Mouse (Mus musculus) liver, postnatal 0 days (tissue): ENCODE data around the gene Epn3. TPM values are rescaled to one million over a fixed set of nuclear protein-coding genes. Genes with fewer than 3 reads are reported as not detected.

Source experiments
- ATAC-seq: fragments of 200-750 bp; cut with Nextera tagmentation; 2 replicates; pipeline ENCODE4 v1.8.0; 2017; ENCODE audit warnings: mild to moderate bottlenecking, moderate library complexity
- DNase-seq: peaks from one replicate; pipeline ENCODE4 v3.0.0-alpha.2; 2016
- H3K27ac ChIP-seq: fragments of 300-500 bp; sonication (generic); 2 replicates; pipeline ENCODE4 v1.5.1; 2014; ENCODE audit warnings: antibody characterized with exemption, moderate library complexity, mild to moderate bottlenecking, low read depth
- H3K27me3 ChIP-seq: fragments of 300-500 bp; sonication (generic); 2 replicates; pipeline ENCODE4 v1.6.1; 2014; ENCODE audit warnings: low read length, control low read depth, mixed read lengths; ENCODE audit not compliant: insufficient read depth
- H3K36me3 ChIP-seq: fragments of 300-500 bp; sonication (generic); replicated peaks from 2 replicates; pipeline ENCODE4 v1.6.1; 2014; ENCODE audit warnings: mild to moderate bottlenecking, control low read depth, low read length, moderate library complexity, mixed read lengths; ENCODE audit not compliant: insufficient read depth
- H3K4me1 ChIP-seq: fragments of 300-500 bp; sonication (generic); 2 replicates; pipeline ENCODE4 v1.6.1; 2014; ENCODE audit warnings: antibody characterized with exemption, mild to moderate bottlenecking, control low read depth; ENCODE audit not compliant: insufficient read depth
- H3K4me2 ChIP-seq: fragments of 300-500 bp; sonication (generic); 2 replicates; pipeline ENCODE4 v1.6.1; 2014; ENCODE audit warnings: low read depth, mild to moderate bottlenecking, low read length, moderate library complexity, mixed read lengths
- H3K4me3 ChIP-seq: fragments of 300-500 bp; sonication (generic); 2 replicates; pipeline ENCODE4 v1.5.1; 2014; ENCODE audit warnings: low read depth, low read length
- H3K9ac ChIP-seq: fragments of 300-500 bp; sonication (generic); replicated peaks from 2 replicates; pipeline ENCODE4 v1.6.1; 2014; ENCODE audit warnings: mild to moderate bottlenecking, moderate library complexity
- H3K9me3 ChIP-seq: fragments of 300-500 bp; sonication (generic); 2 replicates; pipeline ENCODE4 v1.6.1; 2016; ENCODE audit warnings: mild to moderate bottlenecking, control low read depth, low read length, mixed read lengths
- CTCF ChIP-seq: sonication (generic); IDR thresholded peaks from 2 replicates; pipeline ENCODE4 v1.5.1; 2016; ENCODE audit warnings: antibody characterized with exemption, low read depth
- EP300 ChIP-seq: IDR thresholded peaks from 2 replicates; pipeline ENCODE4 v1.6.1; 2016; ENCODE audit warnings: antibody characterized with exemption, low read depth, mild to moderate bottlenecking
- WGBS: fragments of 180-500 bp; shearing (Covaris S2); extraction: QIAGEN DNeasy Blood & Tissue Kit; methylation state at CpG from one replicate; pipeline ENCODE4 v1.1.7; 2014; ENCODE audit not compliant: insufficient replicate concordance; 5-methylcytosine and 5-hydroxymethylcytosine counted together
- polyA plus RNA-seq: library from polyadenylated mRNA; unstranded; fragments of >200 nt; fragmentation: Nextera tagmentation; extraction: Ambion mirVana; gene quantifications from 2 replicates; pipeline ENCODE4 v1.2.1, GENCODE M21; 2015

The Epn3 gene
- polyA plus RNA-seq, 1 experiment from 2014 or later: 0.21 TPM

- no peak for TF ChIP-seq CTCF
- no peak for TF ChIP-seq EP300
- DNase-seq: no peak
- no peaks in the 10 kb centered on the region for H3K9me3 ChIP-seq
- no peak for ATAC-seq
- WGBS: 44% methylated on average over 4 of the region's 4 CpGs
- H3K27me3 ChIP-seq: peaks cover 40% of the 10 kb centered on the region
- H3K4me3 ChIP-seq: no peak overlapping the region
- no peak overlapping the region for H3K4me2 ChIP-seq
- no peaks in the 10 kb centered on the region for H3K36me3 ChIP-seq
- H3K27ac ChIP-seq: no peak overlapping the region
- no peak overlapping the region for H3K9ac ChIP-seq
- H3K4me1 ChIP-seq: peaks cover 5% of the 10 kb centered on the region; the same call in 1 of the 2 replicates
Measured at GRCm38 (mm10) chr11:94489745-94490144, 10.0 kb downstream of the Epn3 start.

GRCm38 (mm10) chr11:94488767-94489533, 10.8 kb downstream of the Epn3 start:
- no peak overlapping the region for H3K4me3 ChIP-seq
- H3K27me3 ChIP-seq: peaks cover 40% of the 10 kb centered on the region
- 76% methylated on average over 11 of the region's 11 CpGs for WGBS
- H3K4me2 ChIP-seq: no peak overlapping the region
- H3K9ac ChIP-seq: no peak overlapping the region
- H3K4me1 ChIP-seq: peaks cover 5% of the 10 kb centered on the region; the same call in 1 of the 2 replicates
- ATAC-seq (no peak), DNase-seq (no peak)
- no peak for TF ChIP-seq EP300
- TF ChIP-seq CTCF: no peak
- H3K36me3 ChIP-seq: no peaks in the 10 kb centered on the region
- H3K9me3 ChIP-seq: no peaks in the 10 kb centered on the region
- H3K27ac ChIP-seq: no peak overlapping the region

- Histone ChIP-seq H3K27ac (no peak within 1 kb of the TSS), H3K4me3 (no peak within 1 kb of the TSS), H3K9me3 (no peaks in the 10 kb centered on the region), H3K4me2 (no peak within 1 kb of the TSS), H3K36me3 (no peaks in the 10 kb centered on the region), H3K4me1 (peaks cover 3% of the 10 kb centered on the region; the same call in 1 of the 2 replicates), H3K9ac (no peak within 1 kb of the TSS), H3K27me3 (peaks cover 31% of the 10 kb centered on the region)
- DNase-seq (peak; percentile 85), ATAC-seq (peak; percentile 60)
- 3% methylated on average over 24 of the region's 24 CpGs for WGBS
- TF ChIP-seq CTCF (peak; percentile 95), EP300 (no peak)
Measured at GRCm38 (mm10) chr11:94486001-94486400, 13.8 kb downstream of the Epn3 start, which contains the start of gene Spata20. TSS of gene Spata20 (minus strand) at chr11:94486179.

GRCm38 (mm10) chr11:94485223-94485622, 14.6 kb downstream of the Epn3 start:
- ATAC-seq (no peak), DNase-seq (no peak)
- peaks cover 29% of the 10 kb centered on the region; the same call in 1 of the 2 replicates for H3K27me3 ChIP-seq
- no peaks in the 10 kb centered on the region for H3K9me3 ChIP-seq
- H3K4me1 ChIP-seq: no peaks in the 10 kb centered on the region
- no peak overlapping the region for H3K4me2 ChIP-seq
- 67% methylated on average over 5 of the region's 5 CpGs for WGBS
- no peak overlapping the region for H3K27ac ChIP-seq
- no peaks in the 10 kb centered on the region for H3K36me3 ChIP-seq
- no peak overlapping the region for H3K9ac ChIP-seq
- no peak for TF ChIP-seq CTCF
- H3K4me3 ChIP-seq: no peak overlapping the region

GRCm38 (mm10) chr11:94484636-94485035, 15.1 kb downstream of the Epn3 start:
- H3K27me3 ChIP-seq: peaks cover 26% of the 10 kb centered on the region; the same call in 1 of the 2 replicates
- no peak overlapping the region for H3K9ac ChIP-seq
- no peak overlapping the region for H3K27ac ChIP-seq
- H3K4me3 ChIP-seq: no peak overlapping the region
- H3K36me3 ChIP-seq: no peaks in the 10 kb centered on the region
- WGBS: 77% methylated on average over 9 of the region's 9 CpGs
- no peak for DNase-seq
- no peaks in the 10 kb centered on the region for H3K9me3 ChIP-seq
- no peak for ATAC-seq
- H3K4me1 ChIP-seq: no peaks in the 10 kb centered on the region
- H3K4me2 ChIP-seq: no peak overlapping the region
- TF ChIP-seq EP300: no peak
- TF ChIP-seq CTCF: no peak

GRCm38 (mm10) chr11:94483921-94484320, 15.9 kb downstream of the Epn3 start:
- ATAC-seq: no peak
- H3K27me3 ChIP-seq: peaks cover 19% of the 10 kb centered on the region; the same call in 1 of the 2 replicates
- 73% methylated on average over 14 of the region's 14 CpGs for WGBS

More at GRCm38 (mm10) chr11:94483921-94484320, 15.9 kb downstream of the Epn3 start:
- Histone ChIP-seq H3K4me2 (no peak overlapping the region), H3K4me1 (no peaks in the 10 kb centered on the region), H3K9ac (no peak overlapping the region), H3K27ac (no peak overlapping the region), H3K4me3 (no peak overlapping the region), H3K36me3 (no peaks in the 10 kb centered on the region), H3K9me3 (no peaks in the 10 kb centered on the region)
- DNase-seq: no peak
- TF ChIP-seq EP300 (no peak), CTCF (no peak)
